Mouse (Mus musculus) right cerebral cortex, postnatal 10 days (tissue): ENCODE data around the gene Slc2a12.

Experiments used
- DNase-seq, 2 experiments: peaks; one replicate each; pipeline ENCODE4 v3.0.0; 2021; ENCODE audit warnings: low spot score in 2 of 2

The Slc2a12 gene

DNA sequence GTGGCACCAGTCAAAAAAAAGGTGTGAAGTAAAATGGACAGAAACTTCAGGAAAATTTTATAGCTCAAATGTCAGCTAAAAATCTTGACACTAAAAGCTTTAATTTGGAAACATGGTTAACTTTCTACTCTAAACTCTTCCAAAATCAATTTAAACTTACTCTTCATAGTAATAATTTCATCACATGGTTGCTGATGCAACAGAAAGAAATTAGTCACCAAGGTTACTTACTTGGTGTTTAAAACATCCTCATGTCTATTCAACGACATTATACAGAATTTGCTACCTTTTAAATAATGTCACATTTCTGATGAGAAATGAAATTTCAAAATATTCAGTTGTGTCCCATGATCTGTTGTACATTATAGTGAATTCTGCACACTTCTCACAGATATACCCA lies 83.4 kb downstream of the Slc2a12 start:
- no peak for DNase-seq

- peak; percentile 44 to 59 for DNase-seq
Measured at GRCm38 (mm10) chr10:22730266-22730991, 85.6 kb downstream of the Slc2a12 start.

- no peak for DNase-seq
Measured at GRCm38 (mm10) chr10:22730992-22731271, 86.1 kb downstream of the Slc2a12 start.

DNA sequence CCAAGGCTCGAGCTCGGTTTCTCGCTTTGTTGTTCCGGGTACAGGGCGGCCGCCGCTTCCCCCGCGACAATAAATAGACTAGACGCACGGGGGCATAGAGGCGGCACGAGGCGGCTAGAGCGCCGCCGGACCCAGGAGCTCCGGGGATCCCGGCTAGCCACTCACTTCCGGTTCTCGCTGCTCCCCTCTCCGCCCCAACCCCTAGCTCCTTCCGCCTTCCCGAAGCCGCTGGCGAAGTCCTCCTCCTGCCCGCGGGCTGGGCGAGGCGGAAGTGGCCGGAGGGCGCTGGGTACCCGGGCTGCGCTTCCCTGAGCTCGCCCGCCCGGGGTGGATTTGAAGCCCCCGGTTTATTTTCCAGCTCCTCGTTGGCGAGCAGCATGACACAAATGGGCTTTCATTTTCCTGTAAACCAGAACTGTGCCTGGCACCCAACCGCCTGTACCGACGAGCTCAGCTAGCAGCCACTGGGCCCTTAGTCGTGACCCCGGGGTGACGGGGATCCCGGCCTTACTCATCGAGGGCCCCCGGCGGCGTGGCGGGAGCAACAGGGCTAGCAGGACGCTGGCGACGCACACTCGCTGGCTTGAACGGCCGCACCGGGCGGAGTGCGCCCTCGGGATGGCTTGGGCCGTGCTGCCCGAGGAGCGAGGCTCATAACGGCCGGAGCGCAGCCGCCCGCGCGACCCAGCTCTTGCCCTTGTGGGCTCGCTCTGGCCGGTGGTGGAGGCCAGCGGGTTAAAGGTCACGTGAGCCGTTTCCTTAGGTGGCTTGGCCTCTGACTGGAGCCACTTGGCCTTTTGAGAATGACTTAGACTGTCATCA lies 86.7 kb downstream of the Slc2a12 start, which contains the start of gene Tbpl1:
TSS of gene Tbpl1 (minus strand) at position 667 of the 822 bp plus-strand sequence.
- DNase-seq: peak; percentile 96 to 97

DNA sequence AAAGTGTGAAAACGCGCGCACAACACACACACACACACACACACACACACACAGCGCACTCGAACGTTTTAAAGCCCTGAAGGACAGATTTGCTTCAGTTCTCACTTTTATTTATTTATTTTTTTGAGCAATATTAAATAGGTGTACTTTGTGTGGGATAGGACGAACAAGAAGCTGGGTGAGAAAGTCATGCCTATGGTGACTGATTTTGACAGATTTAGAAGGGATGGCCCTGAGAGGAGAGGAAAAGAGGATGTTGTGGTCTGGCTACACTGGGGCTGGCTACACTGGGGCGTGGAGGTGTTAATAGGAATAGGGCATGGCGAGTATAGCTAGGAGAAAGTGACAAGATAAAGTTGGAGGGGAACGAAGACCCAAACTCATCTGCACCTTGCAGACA lies 87.4 kb downstream of the Slc2a12 start:
- DNase-seq: no peak

GRCm38 (mm10) chr10:22745922-22746321 lies 101.1 kb downstream of the Slc2a12 start:
- no peak for DNase-seq

GRCm38 (mm10) chr10:22746334-22747322 lies 101.8 kb downstream of the Slc2a12 start:
- peak; percentile 58 to 74 for DNase-seq

- no peak for DNase-seq
Measured at GRCm38 (mm10) chr10:22751175-22751682, 106.4 kb downstream of the Slc2a12 start.
